Mouse (Mus musculus): ENCODE measurements around the gene Zfp566. TPM values are rescaled to one million over a fixed set of nuclear protein-coding genes. Genes with fewer than 3 reads are reported as not detected.
"Not testable (repeated sequence)": the region's sequence is repeated elsewhere in the genome, so short reads cannot be mapped to it uniquely, and the experiment has no call there.

The Zfp566 gene
- 8.3 and 11.2 TPM in 2 replicates for polyA plus RNA-seq (2014; fragmentation: Nextera tagmentation; extraction: Ambion mirVana)

- DNase-seq (ENCODE audit: low spot score) (peak; percentile 96), ATAC-seq (replicated peaks; ENCODE audit: low FRiP score, low TSS enrichment, low read depth) (peak; percentile 91)
- under 1% methylated on average over 40 of the region's 40 CpGs for WGBS
Observed at GRCm38 (mm10) chr7:30090092-30090969, at the start of gene Zfp566, which contains the start of gene Gm26920. Gene Zfp566 (minus strand): TSS chr7:30090527. Gene Gm26920 (minus strand): TSS chr7:30090410.

GRCm38 (mm10) chr7:30136826-30137225 is 46.5 kb upstream of the Zfp566 start:
- Histone ChIP-seq H3K36me3 (ENCODE audit: control insufficient read depth, insufficient read depth, low read length) (peaks cover 37% of the 10 kb centered on the region), H3K4me2 (ENCODE audit: low read length) (no peak overlapping the region), H3K4me3 (ENCODE audit: low read depth, low read length) (no peak overlapping the region), H3K9ac (ENCODE audit: low read length) (no peak overlapping the region), H3K27me3 (replicated peaks; ENCODE audit: control insufficient read depth, insufficient read depth, low read length) (no peaks in the 10 kb centered on the region), H3K4me1 (replicated peaks; ENCODE audit: control insufficient read depth, insufficient read depth, low read length) (no peaks in the 10 kb centered on the region), H3K27ac (ENCODE audit: low read depth) (no peak overlapping the region), H3K9me3 (ENCODE audit: control insufficient read depth, low read length) (0 out of 2 replicates have a peak, but pooled peaks cover 4% of the 10 kb centered on the region)
- ATAC-seq (replicated peaks; ENCODE audit: low FRiP score, low TSS enrichment, low read depth) = no peak
- WGBS = 91% methylated on average over 10 of the region's 10 CpGs
- no peak for DNase-seq (ENCODE audit: low spot score)

More at GRCm38 (mm10) chr7:30090092-30090969, at the start of gene Zfp566, which contains the start of gene Gm26920:
- H3K4me2 ChIP-seq (ENCODE audit: low read length) = peak within 1 kb of the TSS; percentile 67
- no peaks in the 10 kb centered on the region for H3K27me3 ChIP-seq (replicated peaks; ENCODE audit: control insufficient read depth, insufficient read depth, low read length)
- peaks cover 14% of the 10 kb centered on the region for H3K4me1 ChIP-seq (replicated peaks; ENCODE audit: control insufficient read depth, insufficient read depth, low read length)
- H3K9me3 ChIP-seq (ENCODE audit: control insufficient read depth, low read length) = no peaks in the 10 kb centered on the region
- peak within 1 kb of the TSS; percentile 53 for H3K9ac ChIP-seq (ENCODE audit: low read length)
- peaks cover 13% of the 10 kb centered on the region for H3K36me3 ChIP-seq (ENCODE audit: control insufficient read depth, insufficient read depth, low read length)
- peak within 1 kb of the TSS; percentile 69 for H3K27ac ChIP-seq (ENCODE audit: low read depth)
- H3K4me3 ChIP-seq (ENCODE audit: low read depth, low read length) = peak within 1 kb of the TSS; percentile 67

GRCm38 (mm10) chr7:30132396-30132795 is 42.1 kb upstream of the Zfp566 start:
- ATAC-seq (replicated peaks; ENCODE audit: low FRiP score, low TSS enrichment, low read depth) = no peak
- Histone ChIP-seq H3K4me3 (ENCODE audit: low read depth, low read length) (no peak overlapping the region), H3K9me3 (ENCODE audit: control insufficient read depth, low read length) (0 out of 2 replicates have a peak, but pooled peaks cover 4% of the 10 kb centered on the region), H3K4me2 (ENCODE audit: low read length) (no peak overlapping the region), H3K27ac (ENCODE audit: low read depth) (no peak overlapping the region), H3K36me3 (ENCODE audit: control insufficient read depth, insufficient read depth, low read length) (peaks cover 64% of the 10 kb centered on the region), H3K9ac (ENCODE audit: low read length) (no peak overlapping the region), H3K4me1 (replicated peaks; ENCODE audit: control insufficient read depth, insufficient read depth, low read length) (no peaks in the 10 kb centered on the region), H3K27me3 (replicated peaks; ENCODE audit: control insufficient read depth, insufficient read depth, low read length) (no peaks in the 10 kb centered on the region)
- DNase-seq (ENCODE audit: low spot score) = no peak
- WGBS = 94% methylated on average over 4 of the region's 4 CpGs

- Histone ChIP-seq H3K9ac (ENCODE audit: low read length) (no peak overlapping the region), H3K4me2 (ENCODE audit: low read length) (no peak overlapping the region), H3K4me3 (ENCODE audit: low read depth, low read length) (no peak overlapping the region), H3K27me3 (replicated peaks; ENCODE audit: control insufficient read depth, insufficient read depth, low read length) (no peaks in the 10 kb centered on the region), H3K9me3 (ENCODE audit: control insufficient read depth, low read length) (0 out of 2 replicates have a peak, but pooled peaks cover 4% of the 10 kb centered on the region), H3K4me1 (replicated peaks; ENCODE audit: control insufficient read depth, insufficient read depth, low read length) (no peaks in the 10 kb centered on the region), H3K27ac (ENCODE audit: low read depth) (no peak overlapping the region), H3K36me3 (ENCODE audit: control insufficient read depth, insufficient read depth, low read length) (peaks cover 76% of the 10 kb centered on the region)
- 96% methylated on average over 8 of the region's 8 CpGs for WGBS
- no peak for DNase-seq (ENCODE audit: low spot score)
- no peak for ATAC-seq (replicated peaks; ENCODE audit: low FRiP score, low TSS enrichment, low read depth)
Observed at GRCm38 (mm10) chr7:30129900-30130299, 39.6 kb upstream of the Zfp566 start.

- DNase-seq (ENCODE audit: low spot score) = no peak
- H3K36me3 ChIP-seq (ENCODE audit: control insufficient read depth, insufficient read depth, low read length) = peaks cover 17% of the 10 kb centered on the region
- H3K27ac ChIP-seq (ENCODE audit: low read depth) = 0 out of 2 replicates have a peak overlapping the region, but pooled peaks have one; percentile 73
- ATAC-seq (replicated peaks; ENCODE audit: low FRiP score, low TSS enrichment, low read depth) = no peak; the same call in 1 of the 2 replicates
- H3K9me3 ChIP-seq (ENCODE audit: control insufficient read depth, low read length) = no peaks in the 10 kb centered on the region
- peak overlapping the region; percentile 60 for H3K4me2 ChIP-seq (ENCODE audit: low read length)
- no peaks in the 10 kb centered on the region for H3K4me1 ChIP-seq (replicated peaks; ENCODE audit: control insufficient read depth, insufficient read depth, low read length)
- no peaks in the 10 kb centered on the region for H3K27me3 ChIP-seq (replicated peaks; ENCODE audit: control insufficient read depth, insufficient read depth, low read length)
- peak overlapping the region; percentile 62 for H3K9ac ChIP-seq (ENCODE audit: low read length)
- WGBS = 4% methylated on average over 15 of the region's 15 CpGs
- peak overlapping the region; percentile 64 for H3K4me3 ChIP-seq (ENCODE audit: low read depth, low read length)
Observed at GRCm38 (mm10) chr7:30122188-30122530, 31.8 kb upstream of the Zfp566 start.

DNA sequence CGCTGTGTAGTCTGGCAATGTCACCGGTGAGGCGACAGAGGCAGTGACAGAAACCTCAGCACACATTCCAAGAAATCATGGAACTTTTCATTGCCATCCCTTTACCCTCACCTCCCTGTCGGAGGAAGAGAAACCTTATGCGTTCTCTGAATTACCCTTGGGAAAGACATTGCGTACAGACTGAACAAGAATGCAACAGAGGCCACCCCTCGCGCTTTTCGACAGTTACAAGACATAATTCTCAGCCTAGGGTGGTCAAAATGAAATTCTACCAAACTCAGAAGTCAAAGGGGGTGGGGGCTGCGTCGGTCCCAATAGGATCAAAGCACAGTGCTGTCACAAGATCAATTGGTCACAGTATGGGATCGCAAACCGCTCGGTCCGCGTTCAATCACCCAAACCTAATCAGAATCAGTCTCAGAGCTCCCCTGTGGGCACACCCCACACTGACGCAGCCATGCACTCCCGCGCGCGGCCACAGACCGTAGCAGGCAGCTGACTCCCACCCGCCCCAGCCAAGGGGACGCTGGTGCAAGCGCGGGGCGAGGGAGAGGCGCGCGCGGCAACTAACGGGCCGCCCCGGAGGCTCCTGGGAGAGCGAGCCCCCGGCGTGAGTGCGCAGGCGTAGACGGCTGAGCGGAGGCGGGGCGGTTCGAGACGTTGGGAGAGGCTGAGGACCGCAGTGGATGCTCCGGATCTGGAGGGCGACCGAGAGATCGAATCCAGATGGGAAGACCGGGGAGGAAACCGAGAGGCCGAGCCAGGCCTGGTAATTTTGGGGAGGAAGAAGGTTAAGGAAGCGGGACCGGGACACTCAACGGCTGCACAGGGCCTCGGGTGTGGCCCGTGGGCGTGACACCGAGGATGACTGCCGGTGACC is 31.2 kb upstream of the Zfp566 start, which contains the start of gene Zfp382:
Gene Zfp382 (plus strand): TSS at position 635 of the 880 bp plus-strand sequence.
- ATAC-seq (replicated peaks; ENCODE audit: low FRiP score, low TSS enrichment, low read depth) (peak; percentile 90), DNase-seq (ENCODE audit: low spot score) (peak; percentile 92)
- no peaks in the 10 kb centered on the region for H3K27me3 ChIP-seq (replicated peaks; ENCODE audit: control insufficient read depth, insufficient read depth, low read length)
- under 1% methylated on average over 61 of the region's 61 CpGs for WGBS
- H3K4me1 ChIP-seq (replicated peaks; ENCODE audit: control insufficient read depth, insufficient read depth, low read length) = no peaks in the 10 kb centered on the region
- no peaks in the 10 kb centered on the region for H3K9me3 ChIP-seq (ENCODE audit: control insufficient read depth, low read length)
- peak within 1 kb of the TSS; percentile 62 for H3K9ac ChIP-seq (ENCODE audit: low read length)
- peak within 1 kb of the TSS; percentile 60 for H3K4me2 ChIP-seq (ENCODE audit: low read length)
- H3K36me3 ChIP-seq (ENCODE audit: control insufficient read depth, insufficient read depth, low read length) = peaks cover 11% of the 10 kb centered on the region
- peak within 1 kb of the TSS; percentile 64 for H3K4me3 ChIP-seq (ENCODE audit: low read depth, low read length)
- H3K27ac ChIP-seq (ENCODE audit: low read depth) = peak within 1 kb of the TSS; percentile 73

DNA sequence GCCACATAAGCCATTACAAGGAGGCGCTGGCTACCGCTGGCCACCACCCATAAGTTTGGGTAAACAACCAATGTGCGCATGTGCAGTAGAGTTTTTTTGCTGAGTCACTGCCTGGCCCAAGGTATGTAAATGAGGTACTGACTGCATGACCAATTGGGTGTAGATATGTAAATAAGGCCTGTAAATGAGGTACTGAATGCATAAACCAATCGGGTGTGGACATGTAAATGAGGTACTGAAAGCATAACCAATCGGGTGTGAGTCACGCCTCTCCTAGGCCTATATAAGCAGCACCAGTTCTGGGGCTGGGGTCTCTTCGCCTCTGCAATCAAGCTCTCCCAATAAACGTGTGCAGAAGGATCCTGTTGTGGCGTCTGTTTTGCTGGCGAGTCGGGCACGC is 27.6 kb upstream of the Zfp566 start:
- WGBS = 95% methylated on average over 12 of the region's 12 CpGs
- H3K27me3 ChIP-seq (replicated peaks; ENCODE audit: control insufficient read depth, insufficient read depth, low read length) = not testable (repeated sequence)

DNA sequence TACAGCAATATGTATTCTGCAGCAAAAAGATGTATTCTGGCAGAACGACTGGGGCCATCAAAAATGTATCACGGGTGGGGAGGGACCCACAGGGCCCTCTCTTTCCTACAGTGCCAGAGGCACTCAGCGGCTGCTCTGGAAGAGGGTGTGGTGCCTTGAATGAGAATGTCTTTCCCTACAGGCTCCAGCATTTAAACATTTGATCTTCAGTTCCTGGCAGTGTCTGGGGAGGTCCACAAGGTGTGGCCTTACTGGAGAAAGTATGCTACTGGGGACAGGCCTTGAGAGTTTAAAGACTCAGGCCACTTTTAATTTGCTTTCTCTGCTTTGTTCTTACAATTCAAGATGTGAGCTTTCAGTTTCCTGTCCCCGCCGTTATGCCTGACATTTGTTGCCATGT is 25.7 kb upstream of the Zfp566 start:
- Histone ChIP-seq H3K4me3 (ENCODE audit: low read depth, low read length) (no peak overlapping the region), H3K36me3 (ENCODE audit: control insufficient read depth, insufficient read depth, low read length) (no peaks in the 10 kb centered on the region), H3K27ac (ENCODE audit: low read depth) (no peak overlapping the region), H3K9me3 (ENCODE audit: control insufficient read depth, low read length) (peaks cover 15% of the 10 kb centered on the region; the same call in 1 of the 2 replicates), H3K9ac (ENCODE audit: low read length) (no peak overlapping the region), H3K4me2 (ENCODE audit: low read length) (no peak overlapping the region), H3K27me3 (replicated peaks; ENCODE audit: control insufficient read depth, insufficient read depth, low read length) (no peaks in the 10 kb centered on the region), H3K4me1 (replicated peaks; ENCODE audit: control insufficient read depth, insufficient read depth, low read length) (no peaks in the 10 kb centered on the region)
- no peak for ATAC-seq (replicated peaks; ENCODE audit: low FRiP score, low TSS enrichment, low read depth)
- WGBS = 90% methylated on average over 5 of the region's 5 CpGs
- DNase-seq (ENCODE audit: low spot score) = no peak

More for the DNA sequence above, 27.6 kb upstream of the Zfp566 start:
- not testable (repeated sequence) for ATAC-seq (replicated peaks; ENCODE audit: low FRiP score, low TSS enrichment, low read depth); H3K4me1 ChIP-seq (replicated peaks; ENCODE audit: control insufficient read depth, insufficient read depth, low read length); H3K9ac ChIP-seq (ENCODE audit: low read length); H3K36me3 ChIP-seq (ENCODE audit: control insufficient read depth, insufficient read depth, low read length); H3K27ac ChIP-seq (ENCODE audit: low read depth); H3K4me2 ChIP-seq (ENCODE audit: low read length); H3K4me3 ChIP-seq (ENCODE audit: low read depth, low read length); DNase-seq (ENCODE audit: low spot score)
- H3K9me3 ChIP-seq (ENCODE audit: control insufficient read depth, low read length) = peaks cover 15% of the 10 kb centered on the region; the same call in 1 of the 2 replicates
